Mouse (Mus musculus) E14TG2a.4 (cell line): ENCODE data around the gene Gm15319.
"Not testable (repeated sequence)": the region's sequence is repeated elsewhere in the genome, so short reads cannot be mapped to it uniquely, and the experiment has no call there.

ENCODE experiments used
- CTCF ChIP-seq: conservative IDR thresholded peaks from 2 replicates; pipeline ENCODE4 v1.5.1; 2014; ENCODE audit warnings: low read length
- POU5F1 ChIP-seq: IDR thresholded peaks from 2 replicates; pipeline ENCODE4 v1.6.1; 2014; ENCODE audit warnings: low read length, borderline replicate concordance

DNA sequence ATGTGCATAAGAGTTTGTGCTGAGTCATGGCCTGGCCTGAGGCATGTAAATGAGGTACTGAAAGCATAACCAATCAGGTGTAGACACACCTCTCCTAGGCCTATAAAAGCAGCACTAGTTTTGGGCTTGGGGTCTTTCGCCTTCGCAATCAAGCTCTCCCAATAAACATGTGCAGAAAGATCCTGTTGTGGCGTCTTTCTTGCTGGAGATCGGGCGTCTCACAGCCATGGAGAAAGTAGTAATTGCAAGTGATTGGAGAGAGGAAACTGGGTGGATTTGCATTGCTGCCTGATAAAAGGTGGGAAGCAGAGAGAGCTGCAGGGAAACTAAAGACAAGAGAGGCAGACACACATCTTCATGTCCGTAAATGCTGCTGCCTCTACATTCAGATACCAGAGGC lies 60.3 kb downstream of the Gm15319 start:
- TF ChIP-seq CTCF, POU5F1: not testable (repeated sequence)
